Mouse (Mus musculus) kidney, adult 8-10 months (tissue): ENCODE results near the gene Spns1.
"Not testable (repeated sequence)": the region's sequence is repeated elsewhere in the genome, so short reads cannot be mapped to it uniquely, and the experiment has no call there.

Experiments
- DNase-seq, 2 experiments: peaks; one replicate each; pipeline ENCODE4 v3.0.0; 2022

The Spns1 gene

DNA sequence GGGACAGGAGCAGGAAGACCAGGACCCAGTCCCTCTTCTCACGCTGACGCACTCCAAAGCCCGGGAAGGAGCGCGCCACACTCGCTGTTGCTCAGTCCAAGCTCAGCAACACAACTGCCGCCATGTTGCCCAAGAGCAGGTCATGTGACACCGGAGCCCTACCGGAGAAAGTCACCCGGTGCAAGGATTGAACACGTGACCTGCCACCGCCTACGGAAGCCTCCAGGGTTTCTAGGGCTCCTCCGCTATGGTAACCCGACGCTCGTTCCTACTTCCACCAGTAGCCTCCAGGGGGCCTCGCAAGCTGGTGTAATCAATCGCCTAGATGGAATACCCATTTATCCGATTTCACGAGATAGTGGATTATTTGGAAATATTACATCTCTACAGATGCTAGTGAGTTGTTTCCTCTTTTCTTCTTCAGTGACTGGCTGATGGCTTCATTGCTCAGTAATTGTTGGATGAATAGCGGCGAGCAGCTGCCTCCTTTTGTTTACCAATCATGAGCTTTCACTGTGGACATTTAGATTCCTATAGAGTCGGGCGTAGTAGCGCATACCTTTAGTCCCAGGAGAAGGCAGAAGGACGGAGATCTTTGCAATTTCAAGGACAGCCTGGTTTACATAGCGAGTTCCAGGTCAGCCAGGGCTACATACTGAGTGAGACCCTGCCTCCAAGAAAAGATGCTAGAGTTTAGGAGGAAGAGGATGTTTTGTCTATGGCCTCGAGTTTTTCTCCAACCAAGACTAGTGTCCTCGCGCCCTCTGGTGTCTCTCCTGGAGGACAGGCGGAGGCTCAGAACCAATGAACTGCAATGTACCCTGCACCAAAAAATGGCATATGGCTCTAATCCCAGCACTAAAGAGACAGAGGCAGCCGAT is at the start of gene Spns1:
Gene Spns1 (minus strand): TSS at position 173 of the 881 bp plus-strand sequence.
- DNase-seq, result peak; percentile 97 to 99

DNA sequence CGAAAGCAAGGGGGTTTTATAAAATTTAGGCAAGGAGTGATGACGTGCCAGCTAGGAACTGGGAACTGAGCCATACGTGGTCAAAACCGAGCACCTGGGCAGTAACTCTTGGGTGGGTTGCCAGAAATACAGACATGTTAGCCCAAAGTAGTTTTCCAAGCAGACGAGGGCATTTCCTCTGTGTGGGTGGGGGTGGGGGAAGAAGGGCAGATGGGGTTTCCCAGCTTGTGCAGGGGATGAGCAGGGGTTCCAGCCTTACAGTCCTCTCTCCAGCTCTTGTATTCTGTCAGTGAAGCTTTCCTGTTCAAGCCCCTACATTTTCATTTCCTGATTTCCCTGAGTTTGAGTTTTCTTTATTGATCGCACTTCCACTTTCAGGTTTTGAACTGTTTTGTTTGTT is 46.9 kb upstream of the Spns1 start:
- DNase-seq, result no peak

DNA sequence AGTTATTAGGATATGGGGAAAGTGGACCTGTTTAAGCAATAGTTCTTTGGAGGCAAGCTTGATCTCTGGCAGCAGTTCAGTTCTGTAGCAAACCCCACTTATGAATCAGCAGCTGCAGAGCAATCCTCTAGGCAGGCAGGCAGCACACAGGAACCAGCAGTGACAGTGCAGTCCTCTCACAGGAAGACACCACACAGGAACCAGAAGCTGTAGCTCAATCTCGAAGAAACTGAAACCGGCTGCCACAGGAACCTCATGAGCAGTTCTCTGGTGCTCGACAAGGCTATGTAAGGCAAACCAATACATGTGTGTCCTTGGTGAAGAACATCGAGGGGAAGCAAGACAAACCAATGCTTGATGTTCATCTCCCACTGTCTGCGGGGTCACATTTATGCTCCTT is 44.5 kb upstream of the Spns1 start:
- no peak for DNase-seq

DNA sequence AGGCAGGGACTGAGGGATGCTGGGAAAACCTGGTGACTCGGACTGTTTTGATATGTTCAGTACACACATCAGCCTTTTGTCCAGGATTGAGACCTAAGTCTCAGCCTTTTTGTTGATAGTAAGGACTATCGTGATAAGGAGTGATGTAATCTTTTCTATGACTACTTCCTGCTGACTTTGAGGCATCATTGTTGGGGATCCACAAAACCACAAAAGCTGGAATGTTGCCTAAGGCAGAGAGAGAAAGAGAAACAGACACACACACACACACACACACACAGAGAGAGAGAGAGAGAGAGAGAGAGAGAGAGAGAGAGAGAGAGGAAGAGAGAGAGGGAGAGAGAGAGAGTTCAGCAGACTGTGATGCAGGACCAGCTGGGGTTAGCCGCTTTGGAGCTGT is 41.2 kb upstream of the Spns1 start:
- DNase-seq, result no peak

DNA sequence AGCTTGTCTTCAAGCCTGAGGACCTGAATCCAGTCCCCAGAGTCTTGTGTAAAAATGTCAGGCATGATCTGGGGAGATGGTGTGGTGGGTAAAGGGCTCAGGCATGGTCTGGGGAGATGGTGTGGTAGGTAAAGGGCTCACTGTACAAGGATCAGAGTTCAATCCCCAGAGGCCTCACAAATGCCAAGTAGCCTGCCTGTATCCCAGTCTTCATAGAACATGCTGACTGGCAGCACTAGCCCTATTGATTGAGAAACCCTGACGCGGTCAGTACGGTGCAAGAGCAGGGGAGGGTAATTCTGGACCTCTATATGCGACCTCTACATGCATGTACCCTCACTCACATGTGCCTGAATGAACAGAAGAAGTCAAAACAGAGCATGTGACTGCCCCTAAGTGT is 40.4 kb upstream of the Spns1 start:
- no peak for DNase-seq

DNA sequence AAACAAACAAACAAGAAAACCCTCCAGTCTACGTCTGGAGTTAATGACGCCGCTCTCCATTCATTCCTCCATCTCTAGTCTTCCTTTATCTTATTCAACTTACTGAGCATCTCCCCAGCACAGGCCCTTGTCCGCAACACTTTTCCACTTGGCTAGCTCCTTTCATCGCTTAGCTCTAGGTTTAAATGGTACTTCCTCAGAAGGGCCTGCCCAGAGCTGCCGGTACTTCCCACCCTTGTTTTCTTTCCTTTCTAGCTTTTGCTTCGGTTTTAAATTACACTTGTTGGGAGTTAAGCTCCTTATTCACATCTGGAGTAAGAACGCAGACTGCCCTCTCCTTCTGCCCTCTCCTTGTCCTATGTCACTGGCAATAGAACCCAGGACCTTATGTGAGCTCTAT is 39.8 kb upstream of the Spns1 start:
- no peak for DNase-seq

DNA sequence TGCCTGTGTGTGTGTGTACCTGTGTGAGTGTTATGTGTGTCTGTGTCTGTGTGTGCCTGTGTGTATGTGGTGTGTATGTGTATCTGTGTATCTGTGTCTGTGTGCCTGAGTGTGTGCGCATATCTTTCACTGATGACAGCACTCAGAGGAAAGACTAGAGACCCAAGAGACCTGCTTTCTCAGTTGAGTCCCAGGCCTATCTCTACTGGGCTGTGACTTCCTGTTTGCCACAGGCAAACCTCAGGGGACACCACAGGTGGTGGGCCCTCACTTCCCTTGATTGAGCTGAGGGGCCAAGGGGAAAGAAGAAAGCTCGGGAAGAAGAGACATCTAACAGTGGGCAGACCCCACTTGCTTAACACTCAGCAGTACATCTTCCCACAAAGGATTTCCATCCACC is 39.4 kb upstream of the Spns1 start:
- no peak for DNase-seq

DNA sequence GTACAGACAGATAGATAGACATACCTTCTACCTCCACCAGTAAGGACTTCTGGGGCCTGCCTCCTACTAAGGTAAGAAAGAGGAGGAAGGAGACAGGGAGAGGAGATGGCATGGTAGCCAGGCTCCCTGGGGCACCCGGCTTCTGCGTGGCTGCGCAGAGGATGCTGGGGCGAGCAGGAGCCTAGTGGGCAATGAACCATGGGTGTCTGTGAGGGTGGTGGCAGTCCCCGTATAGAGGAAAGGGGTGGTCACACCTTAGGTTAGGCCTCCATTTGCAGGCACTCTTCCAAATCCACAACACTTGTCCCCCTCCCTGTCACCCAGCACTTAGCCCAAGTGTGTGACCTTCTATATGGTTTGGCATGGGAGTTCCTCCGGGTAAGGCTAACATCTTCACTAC is 37.5 kb upstream of the Spns1 start, which contains the start of gene Cd19:
Gene Cd19 (minus strand): TSS at position 165 of the 400 bp plus-strand sequence.
- no peak for DNase-seq

DNA sequence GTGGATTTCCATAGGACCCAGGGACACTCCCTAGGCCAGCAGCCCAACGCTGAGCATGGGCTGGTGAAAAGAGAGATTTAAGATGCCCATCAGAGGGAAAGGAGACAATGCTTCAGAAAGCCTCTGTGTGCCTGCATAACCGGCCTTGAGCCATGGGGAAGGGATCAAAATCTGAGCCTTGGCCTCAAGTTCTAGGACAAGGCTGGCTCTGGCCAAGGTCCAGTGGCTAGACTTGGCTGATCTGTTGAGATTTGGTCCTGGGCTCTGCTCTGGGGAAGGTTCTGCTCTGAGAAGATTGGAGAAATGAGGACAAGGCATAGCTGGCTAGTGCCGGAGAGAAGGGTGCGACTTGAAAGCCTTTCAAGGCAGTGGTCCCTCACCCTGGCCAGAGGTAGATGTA is 33.8 kb upstream of the Spns1 start:
- DNase-seq, result no peak

DNA sequence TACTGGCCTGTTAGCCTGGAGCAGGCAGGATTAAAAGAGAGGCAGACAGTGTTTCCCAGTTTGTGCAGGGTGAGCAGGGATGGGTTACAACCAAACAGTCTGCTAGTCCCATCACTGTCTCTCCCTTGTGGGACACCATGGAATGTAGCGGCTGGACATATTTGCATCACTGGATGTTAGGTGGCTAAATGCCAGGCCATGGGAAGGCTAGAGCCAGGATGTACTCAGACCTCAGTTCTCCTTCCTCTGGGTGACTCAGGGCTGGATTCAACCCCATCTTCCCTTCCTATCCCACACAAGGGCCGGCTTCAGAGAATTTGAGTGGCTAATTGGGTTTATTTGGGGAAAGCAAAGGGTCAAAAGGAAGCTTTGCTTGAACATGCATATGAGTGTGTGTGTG is 31.4 kb upstream of the Spns1 start:
- no peak for DNase-seq

DNA sequence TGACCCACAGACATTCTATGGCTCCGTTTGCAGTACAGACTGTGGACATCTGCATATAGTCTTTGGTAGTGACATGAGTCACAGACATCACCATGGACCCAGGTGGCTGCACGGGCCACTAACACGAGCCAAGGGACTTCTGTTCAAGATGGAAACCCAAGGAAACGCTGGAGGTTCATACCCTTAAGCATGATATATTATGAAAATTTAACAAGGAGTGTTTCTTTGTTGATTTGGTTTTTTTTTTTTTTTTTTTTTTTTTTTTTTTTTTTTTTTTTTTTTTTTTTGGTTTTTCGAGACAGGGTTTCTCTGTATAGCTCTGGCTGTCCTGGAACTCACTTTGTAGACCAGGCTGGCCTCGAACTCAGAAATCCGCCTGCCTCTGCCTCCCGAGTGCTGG is 25.3 kb upstream of the Spns1 start:
- not testable (repeated sequence) for DNase-seq

DNA sequence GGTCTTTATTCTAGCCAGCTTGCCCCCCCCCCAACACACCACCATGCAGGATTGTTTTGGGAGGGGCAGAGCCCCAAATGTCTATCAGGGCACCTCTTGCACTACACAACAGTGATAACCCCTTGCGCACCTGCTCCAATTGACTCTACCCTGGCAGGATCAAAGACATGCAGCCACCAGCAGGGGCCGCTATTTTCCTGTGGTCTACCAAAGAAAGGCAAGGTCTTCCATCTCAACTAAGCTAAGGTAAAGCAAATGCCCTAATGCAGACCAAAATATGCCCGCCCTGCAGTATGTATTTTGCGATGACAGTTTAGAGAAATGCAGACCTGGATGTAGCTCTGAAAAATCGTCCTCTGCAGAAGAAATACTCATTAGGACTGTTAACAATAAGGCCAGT is 22.3 kb upstream of the Spns1 start:
- peak; percentile 69 to 83 for DNase-seq

DNA sequence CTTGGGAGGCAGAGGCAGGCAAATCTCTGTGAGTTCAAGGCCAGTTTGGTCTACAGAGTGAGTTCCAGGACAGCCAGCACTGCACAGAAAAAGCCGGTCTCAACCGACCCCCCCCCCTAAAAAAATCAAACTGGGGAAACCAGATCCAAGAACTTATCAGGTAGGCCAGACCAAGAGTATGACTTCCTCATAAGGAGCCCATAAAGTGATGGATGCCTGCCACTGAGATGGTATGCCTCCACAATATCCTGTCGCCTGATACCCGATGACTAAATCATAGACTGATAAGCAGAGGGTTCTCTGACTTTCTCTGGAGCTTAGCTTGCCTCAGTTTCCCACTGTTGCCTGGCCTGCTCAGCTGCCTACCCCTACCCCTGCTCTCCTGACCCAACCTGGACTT is 20.6 kb upstream of the Spns1 start:
- no peak for DNase-seq

DNA sequence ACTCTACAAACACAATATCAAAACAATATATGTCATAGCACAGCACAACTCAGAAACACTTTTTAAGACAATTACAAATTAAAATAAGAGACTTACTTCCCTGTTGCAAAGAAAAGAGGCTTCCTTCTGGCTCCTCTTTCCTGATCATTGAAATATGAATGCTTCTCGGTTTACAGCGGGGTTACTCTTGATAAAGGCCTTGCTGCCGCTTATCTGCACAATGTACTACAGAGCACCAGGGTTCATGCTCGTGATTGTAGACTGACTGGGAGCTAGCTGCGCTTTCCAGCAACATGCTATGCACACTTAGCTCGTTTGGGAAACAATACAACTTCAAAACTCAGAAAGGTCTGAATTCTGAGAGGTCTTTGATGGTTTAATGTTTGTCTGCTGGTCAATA is 20.0 kb upstream of the Spns1 start:
- DNase-seq, result no peak

DNA sequence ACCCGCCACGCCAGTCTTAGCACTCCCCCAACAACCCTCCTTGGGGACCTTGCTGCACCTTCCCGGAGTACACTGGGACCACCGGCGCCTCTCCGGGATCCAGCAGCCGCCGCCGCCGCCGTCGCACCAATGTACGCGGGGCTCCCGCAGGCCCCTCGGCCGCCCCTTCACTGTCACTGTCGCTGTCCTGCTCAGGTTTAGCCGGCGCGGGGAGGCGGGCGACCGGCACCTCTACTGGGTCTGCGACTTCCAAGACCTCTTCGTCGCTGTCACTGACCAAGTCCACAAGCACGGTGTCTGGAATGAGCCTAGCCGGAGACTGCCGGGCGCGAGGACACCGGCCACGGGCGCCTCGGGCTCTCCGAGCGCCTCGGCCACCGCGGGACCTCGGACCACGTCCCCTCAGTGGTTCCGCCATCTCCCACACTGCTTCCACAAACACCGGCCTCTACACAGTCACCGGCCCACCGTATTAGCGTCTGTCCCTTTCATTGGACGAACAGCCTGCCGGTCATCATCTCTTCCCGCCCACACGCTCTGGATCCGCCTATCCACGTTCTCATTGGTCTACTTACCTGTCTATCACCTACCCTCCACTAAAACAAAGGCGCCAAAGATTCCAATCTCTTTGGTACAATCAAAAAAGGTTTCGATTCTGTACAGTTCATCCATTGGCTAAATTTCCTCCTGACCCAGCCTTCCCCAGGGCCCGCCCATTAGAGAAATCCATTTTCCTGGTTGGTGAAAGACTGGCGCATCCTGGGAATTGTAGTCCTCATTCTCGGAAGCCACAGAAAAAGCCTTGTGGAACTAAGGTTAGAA is 19.3 kb upstream of the Spns1 start, which contains the start of gene Nfatc2ip:
Gene Nfatc2ip (minus strand): TSS at position 440 of the 822 bp plus-strand sequence.
- peak; percentile 99 for DNase-seq

DNA sequence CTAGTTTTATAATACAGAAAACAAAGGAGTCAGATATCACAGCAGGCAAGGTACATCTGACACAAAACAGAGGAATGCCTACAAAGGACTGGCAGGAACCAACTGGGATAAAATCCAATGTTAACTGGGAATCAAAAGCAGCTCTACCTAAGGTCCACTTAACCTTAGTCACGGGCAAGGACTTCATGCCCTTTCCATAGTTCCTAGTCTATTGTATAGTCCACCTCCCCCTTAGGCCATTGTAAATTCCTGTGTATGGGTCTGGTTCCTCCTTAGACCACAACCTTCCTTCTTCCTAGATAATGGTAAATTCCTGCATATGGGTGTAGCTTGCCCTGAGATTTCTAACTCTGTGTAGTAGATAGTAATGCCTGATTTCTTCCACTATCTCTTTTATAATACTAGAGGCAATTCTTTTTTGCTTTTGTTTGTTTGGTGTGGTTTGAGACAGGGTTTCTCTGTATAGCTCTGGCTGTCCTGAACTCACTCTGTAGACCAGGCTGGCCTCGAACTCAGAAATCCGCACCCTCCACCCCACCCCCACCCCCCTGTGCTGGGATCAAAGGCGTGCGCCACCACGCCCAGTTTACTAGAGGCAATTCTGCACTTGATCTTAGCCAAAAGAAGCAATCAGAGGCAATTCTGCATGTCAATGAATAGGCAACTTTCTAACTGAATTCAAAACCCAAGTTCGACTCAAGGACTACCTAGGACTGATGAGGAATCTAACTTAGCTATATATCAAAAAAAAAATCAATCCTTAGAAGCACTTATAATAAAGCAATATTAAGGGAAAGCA is 15.0 kb upstream of the Spns1 start:
- DNase-seq, result not testable (repeated sequence)

DNA sequence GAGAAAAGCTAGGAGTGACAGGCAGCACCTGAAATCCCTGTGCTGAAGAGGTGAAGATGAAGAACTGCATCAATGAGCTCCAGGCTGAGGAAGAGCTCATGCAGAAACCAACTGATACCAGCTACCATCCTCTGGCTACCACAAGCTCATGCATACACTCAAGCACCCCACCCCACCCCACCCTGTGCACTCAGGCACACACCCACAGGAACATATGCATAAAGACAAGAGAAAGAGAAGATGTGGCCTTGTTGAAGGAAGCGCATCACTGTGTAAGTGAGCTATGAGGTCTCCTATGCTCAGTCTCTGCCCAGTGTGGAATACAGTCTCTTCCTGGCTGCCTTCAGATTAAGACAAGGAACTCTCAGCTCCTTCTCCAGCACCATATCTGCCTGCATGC is 10.9 kb upstream of the Spns1 start:
- DNase-seq, result no peak

DNA sequence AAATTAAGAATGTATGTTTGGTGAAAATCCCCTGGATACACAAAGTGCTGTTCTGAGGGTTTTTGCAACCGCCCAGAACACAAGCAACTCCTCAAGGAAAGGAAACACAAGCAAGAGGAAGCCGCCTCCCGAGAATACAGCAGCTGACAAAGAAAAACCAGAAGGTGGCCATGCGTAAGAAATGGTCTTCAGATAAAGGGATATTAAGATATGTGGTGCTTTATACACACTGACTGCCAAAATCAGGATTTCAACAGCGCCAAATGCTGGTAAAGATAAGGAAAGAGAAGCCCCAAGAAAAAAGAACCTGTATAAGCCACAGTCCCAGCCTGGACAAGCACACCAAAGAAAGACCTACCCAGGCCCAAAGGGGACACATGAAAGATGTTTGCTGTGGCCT is 6.3 kb upstream of the Spns1 start:
- DNase-seq, result no peak

DNA sequence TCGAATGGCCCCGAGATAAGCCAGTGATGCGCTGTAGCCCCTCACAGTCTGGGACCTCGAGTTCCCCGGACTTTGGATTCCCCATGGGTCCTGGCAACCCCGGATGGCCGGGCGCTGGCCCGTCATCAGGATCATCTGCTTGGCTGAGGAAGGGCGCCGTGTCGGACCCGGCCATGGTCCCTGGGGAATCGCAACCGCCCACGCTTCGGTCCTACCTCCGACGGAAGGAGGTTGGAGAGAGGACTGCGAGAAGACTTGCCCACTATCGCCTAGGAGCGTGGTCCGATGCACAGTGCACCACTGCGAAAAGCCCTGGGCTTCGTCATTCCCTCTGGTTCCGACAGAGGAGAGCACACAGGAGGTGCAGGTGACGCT is 360 bp downstream of the Spns1 start:
- peak in 1 of 2 experiments; percentile 30 for DNase-seq

DNA sequence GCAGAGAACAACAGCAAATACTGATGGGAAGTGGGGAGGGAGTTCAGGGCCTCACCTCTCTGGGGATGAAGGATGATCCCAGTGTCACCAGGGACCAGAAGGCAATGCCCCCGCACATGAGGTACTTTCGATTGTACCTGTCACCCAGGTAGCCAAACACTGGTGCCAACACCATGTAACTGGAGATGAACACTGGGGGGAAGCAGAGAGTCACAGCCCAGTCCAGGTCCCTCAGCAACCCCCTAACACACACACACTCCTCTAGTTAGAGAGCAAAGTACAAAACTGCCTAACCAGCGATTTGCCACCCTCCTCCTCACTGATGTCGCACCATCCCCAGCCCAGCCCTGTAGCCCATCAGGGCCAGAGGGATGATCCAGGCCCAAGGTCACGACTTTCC is 2.2 kb downstream of the Spns1 start:
- DNase-seq, result no peak

DNA sequence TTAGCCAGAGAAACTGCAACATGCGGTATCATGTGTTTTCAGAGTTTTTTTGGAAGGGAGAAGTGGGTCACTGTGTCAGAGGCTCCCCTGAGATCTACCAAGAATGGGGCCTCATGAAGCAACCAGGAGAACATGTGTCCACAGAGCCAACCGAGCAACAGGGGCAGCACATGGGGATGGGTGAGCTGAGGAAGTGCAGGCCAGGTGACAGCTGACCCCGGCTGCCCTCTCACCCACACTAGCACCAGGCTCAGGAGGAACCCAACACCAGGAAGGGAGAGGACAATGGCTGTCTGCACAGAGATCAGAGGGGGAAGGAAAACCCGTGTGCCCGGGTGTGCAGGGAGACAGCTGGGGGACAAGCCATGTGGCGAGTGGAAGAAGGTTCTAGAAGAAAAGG is 2.7 kb downstream of the Spns1 start:
- no peak for DNase-seq

DNA sequence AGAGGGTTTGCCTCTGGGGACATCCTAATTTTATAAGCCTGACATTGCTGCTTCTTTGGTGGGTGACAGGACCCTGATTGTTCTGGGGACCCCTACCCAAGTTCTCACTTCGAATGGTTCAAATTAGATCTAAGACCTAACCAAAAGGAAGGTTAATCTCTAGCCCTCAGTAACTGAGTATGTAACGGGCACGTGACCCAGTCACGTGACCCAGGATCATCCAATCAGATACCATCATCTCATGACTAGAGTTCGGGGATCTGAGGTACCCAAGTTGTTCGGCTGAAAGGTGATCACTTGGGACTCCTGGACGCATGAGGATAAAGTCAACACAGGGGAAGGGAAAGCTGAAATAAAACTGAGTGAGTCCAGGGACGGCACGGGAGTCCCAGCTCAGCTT is 4.2 kb downstream of the Spns1 start:
- DNase-seq, result no peak

DNA sequence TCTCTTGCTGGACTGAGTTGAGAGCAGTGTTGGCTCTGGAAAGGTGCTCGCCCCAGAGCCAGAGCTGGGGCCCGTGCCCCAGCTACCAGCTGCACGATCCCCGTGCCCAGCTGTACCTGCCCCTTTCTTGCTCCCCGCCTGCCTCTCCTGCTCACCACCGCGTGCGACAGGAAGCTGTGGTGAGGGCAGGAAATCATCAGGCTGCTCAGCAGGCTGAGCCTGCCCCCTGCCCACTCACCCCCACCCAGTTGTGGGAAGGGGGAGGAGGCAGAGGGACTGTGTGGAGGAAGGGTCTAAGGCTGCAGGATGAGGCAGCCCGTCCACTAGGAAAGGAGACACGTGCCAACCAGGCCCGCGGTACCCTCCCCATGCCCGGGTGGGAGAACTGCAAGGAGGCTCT is 7.9 kb downstream of the Spns1 start, which contains the start of gene Lat:
Gene Lat (minus strand): TSS at position 178 of the 400 bp plus-strand sequence.
- DNase-seq, result no peak
